Mouse (Mus musculus): ENCODE measurements around the gene Uap1l1.

GRCm38 (mm10) chr2:25402972-25403601, 37.6 kb upstream of the Uap1l1 start:
- TF ChIP-seq POLR2A (IDR thresholded peaks at IDR 0.05; ENCODE audit: insufficient read depth, low read depth, low read length) (peak; percentile 78; the same call in 1 of the 2 replicates), CTCF (IDR thresholded peaks at IDR 0.05; ENCODE audit: insufficient read depth, low read depth, low read length) (no peak)

Measured in olfactory bulb, adult 2 months (tissue).